Mouse (Mus musculus) mature B cell (primary cell): ENCODE measurements around the gene Kif1c.

Experiments
- in situ Hi-C: fragments of 300-500 bp; cut with MboI; formaldehyde crosslinking; loops from 2 replicates; pipeline ENCODE4 v1.14.3; 2019

The Kif1c gene

GRCm38 (mm10) chr11:70741603-70742002 is 41.3 kb downstream of the Kif1c start:
- in situ Hi-C loops: no loop called here

- in situ Hi-C loops: no loop called here
Observed at GRCm38 (mm10) chr11:70742117-70742516, 41.8 kb downstream of the Kif1c start.

GRCm38 (mm10) chr11:70742581-70743459 is 42.5 kb downstream of the Kif1c start:
- in situ Hi-C loops: no loop called here

GRCm38 (mm10) chr11:70745636-70746035 is 45.3 kb downstream of the Kif1c start:
- in situ Hi-C loops: no loop called here

- in situ Hi-C loops: no loop called here
Observed at GRCm38 (mm10) chr11:70747876-70748545, 47.7 kb downstream of the Kif1c start.

- in situ Hi-C loops: loop anchor here (10.0 to 25.0 kb wide), 2 partner anchors 238 to 340 kb away; partner anchors contain the start of genes Gltpd2, Pelp1 and Vmo1
Observed at GRCm38 (mm10) chr11:70752337-70753017, 52.1 kb downstream of the Kif1c start.

- in situ Hi-C loops: loop anchor here (10.0 to 25.0 kb wide), 2 partner anchors 238 to 341 kb away; partner anchors contain the start of genes Gltpd2, Pelp1 and Vmo1
Observed at GRCm38 (mm10) chr11:70753146-70753545, 52.8 kb downstream of the Kif1c start.

GRCm38 (mm10) chr11:70754476-70754875 is 54.1 kb downstream of the Kif1c start:
- in situ Hi-C loops: loop anchor here (10.0 to 25.0 kb wide), 2 partner anchors 240 to 342 kb away; partner anchors contain the start of genes Gltpd2, Pelp1 and Vmo1

GRCm38 (mm10) chr11:70754958-70755357 is 54.6 kb downstream of the Kif1c start:
- in situ Hi-C loops: loop anchor here (5.0 to 25.0 kb wide), 3 partner anchors 123 to 343 kb away; partner anchors contain the start of genes Gltpd2, Pelp1 and Vmo1

- in situ Hi-C loops: loop anchor here (5.0 to 25.0 kb wide), 3 partner anchors 123 to 343 kb away; partner anchors contain the start of genes Gltpd2, Pelp1 and Vmo1
Observed at GRCm38 (mm10) chr11:70755645-70756044, 55.3 kb downstream of the Kif1c start.

- in situ Hi-C loops: loop anchor here (25.0 kb wide), 1 partner anchor 348 kb away; the partner anchor contains the start of gene Pelp1
Observed at GRCm38 (mm10) chr11:70760446-70760845, 60.1 kb downstream of the Kif1c start.

GRCm38 (mm10) chr11:70762641-70763040 is 62.3 kb downstream of the Kif1c start:
- in situ Hi-C loops: loop anchor here (25.0 kb wide), 1 partner anchor 350 kb away; the partner anchor contains the start of gene Pelp1

- in situ Hi-C loops: loop anchor here (25.0 kb wide), 1 partner anchor 351 kb away; the partner anchor contains the start of gene Pelp1
Observed at GRCm38 (mm10) chr11:70763582-70763935, 63.2 kb downstream of the Kif1c start.

GRCm38 (mm10) chr11:70763936-70764808 is 63.8 kb downstream of the Kif1c start, which contains the start of gene Zfp3:
Gene Zfp3 (plus strand): TSS chr11:70764209.
- in situ Hi-C loops: loop anchor here (25.0 kb wide), 1 partner anchor 352 kb away; the partner anchor contains the start of gene Pelp1

GRCm38 (mm10) chr11:70765776-70766445 is 65.6 kb downstream of the Kif1c start:
- in situ Hi-C loops: loop anchor here (25.0 kb wide), 1 partner anchor 354 kb away; the partner anchor contains the start of gene Pelp1

- in situ Hi-C loops: loop anchor here (25.0 kb wide), 1 partner anchor 359 kb away; the partner anchor contains the start of gene Pelp1
Observed at GRCm38 (mm10) chr11:70770804-70771203, 70.5 kb downstream of the Kif1c start.

GRCm38 (mm10) chr11:70776830-70777571 is 76.7 kb downstream of the Kif1c start:
- in situ Hi-C loops: loop anchor here (5.0 kb wide), 1 partner anchor 35 kb away; the partner anchor contains the start of gene Scimp

- in situ Hi-C loops: loop anchor here (5.0 kb wide), 1 partner anchor 35 kb away; the partner anchor contains the start of gene Scimp
Observed at GRCm38 (mm10) chr11:70777634-70778033, 77.3 kb downstream of the Kif1c start.

GRCm38 (mm10) chr11:70778058-70778457 is 77.7 kb downstream of the Kif1c start:
- in situ Hi-C loops: loop anchor here (5.0 kb wide), 1 partner anchor 34 kb away; the partner anchor contains the start of gene Scimp
